Mouse (Mus musculus): ENCODE results near the gene Tmem204. TPM values are rescaled to one million over a fixed set of nuclear protein-coding genes. Genes with fewer than 3 reads are reported as not detected.

Gene Tmem204
- polyA plus RNA-seq, 2 experiments from 2014 or later, result 0.56 to 0.79 TPM

DNA sequence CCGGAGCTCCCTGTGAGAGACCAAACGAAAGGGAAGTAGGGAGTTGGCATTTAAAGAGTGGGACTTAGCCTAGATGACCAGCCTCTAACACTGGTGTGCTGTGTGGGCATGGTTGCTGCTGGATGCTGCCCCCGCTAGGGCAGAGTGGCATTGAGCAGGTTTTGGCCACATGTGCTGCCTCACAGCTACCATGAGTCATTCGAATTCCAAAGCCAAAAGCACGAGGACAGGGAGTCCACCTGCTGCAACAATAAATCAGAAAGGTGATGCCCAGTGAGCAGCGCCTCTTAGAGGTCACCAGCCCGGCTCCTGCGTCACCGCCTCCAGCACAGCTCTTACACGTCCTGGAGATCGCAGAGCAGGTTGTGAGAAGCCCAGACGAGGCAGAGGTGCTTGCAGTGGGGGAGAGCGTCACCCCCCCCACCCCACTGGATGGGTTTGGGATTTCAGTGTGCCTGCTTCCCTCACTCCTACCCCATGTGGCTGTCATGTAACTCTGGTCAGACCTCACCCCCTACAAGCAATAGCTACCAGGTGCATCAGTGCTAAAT lies 1.5 kb upstream of the Tmem204 start:
- ATAC-seq, result no peak

DNA sequence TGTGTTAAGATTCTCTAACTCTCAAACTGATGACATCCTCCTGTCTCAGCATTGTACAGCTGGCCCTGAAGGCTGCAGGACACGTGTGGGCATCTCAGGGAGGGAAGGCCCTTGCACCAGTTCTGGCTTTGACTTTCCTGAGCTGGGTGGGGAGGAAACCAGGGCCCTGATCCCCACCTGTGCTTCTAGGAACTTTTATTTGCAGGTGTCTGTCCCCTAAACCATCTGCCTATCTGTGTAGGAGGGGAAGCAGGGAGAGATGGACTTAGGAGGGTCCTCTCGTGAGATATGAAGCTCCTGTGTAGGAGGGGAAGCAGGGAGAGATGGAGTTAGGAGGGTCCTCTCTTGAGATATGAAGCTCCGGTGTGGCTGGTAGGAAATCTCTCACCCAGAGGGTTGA lies 504 bp downstream of the Tmem204 start:
- no peak for ATAC-seq

DNA sequence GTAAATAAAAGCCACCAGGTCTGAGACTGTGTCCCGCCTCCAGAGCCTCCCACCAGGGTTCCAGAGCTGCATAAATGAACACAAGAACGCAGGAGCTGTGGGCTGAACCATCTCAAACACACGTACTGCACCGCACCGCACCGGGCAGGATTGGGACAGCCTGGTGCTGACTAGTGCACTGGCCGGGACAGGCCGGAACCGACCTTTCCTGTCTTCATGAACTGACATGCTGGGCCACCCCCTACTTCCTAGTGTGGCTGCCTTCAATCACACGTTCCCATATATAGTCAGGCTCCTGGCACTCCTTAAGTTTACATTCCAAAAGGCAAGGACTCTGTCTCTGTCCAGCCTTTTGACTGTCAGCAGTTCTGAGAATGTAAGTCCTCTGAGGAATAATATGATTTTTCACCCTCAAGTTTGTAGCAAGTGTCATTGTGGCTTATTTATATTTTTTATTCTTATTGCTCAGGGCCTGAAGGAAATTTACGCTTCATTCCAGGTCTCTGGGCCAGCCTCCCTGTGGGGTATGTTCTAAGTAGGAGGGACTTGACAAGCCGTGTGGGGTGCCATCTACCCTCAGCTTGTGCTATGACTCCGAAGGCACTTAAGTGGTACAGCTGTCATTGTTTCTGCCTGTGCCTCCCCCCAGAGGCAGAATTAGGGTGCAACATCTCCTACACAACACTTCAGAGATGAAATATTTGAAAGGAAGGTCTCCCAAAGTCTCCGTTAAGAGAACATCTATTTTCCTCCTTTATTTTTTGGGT lies 1.1 kb downstream of the Tmem204 start:
- ATAC-seq, result no peak

DNA sequence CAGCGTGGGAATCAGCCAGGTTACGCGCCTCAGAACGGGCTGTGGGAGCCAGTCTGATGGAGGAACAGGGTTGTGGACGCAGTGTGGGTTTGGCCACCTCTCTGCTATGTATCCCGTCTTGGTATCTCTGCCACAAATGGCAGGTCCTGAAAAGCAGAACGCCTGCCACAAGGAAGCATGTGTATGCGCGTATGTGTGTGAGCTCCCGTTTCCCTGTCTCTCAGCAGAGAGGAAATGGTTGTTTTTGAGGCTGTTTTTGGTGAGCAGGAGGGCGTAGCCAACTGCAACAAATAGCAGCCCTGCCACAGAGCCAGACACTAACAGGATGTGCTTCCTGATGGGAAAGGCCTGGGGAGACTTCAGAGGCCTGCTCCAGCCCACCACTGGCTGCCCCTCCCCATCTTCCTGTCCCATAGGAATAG lies 2.4 kb downstream of the Tmem204 start:
- no peak for ATAC-seq

DNA sequence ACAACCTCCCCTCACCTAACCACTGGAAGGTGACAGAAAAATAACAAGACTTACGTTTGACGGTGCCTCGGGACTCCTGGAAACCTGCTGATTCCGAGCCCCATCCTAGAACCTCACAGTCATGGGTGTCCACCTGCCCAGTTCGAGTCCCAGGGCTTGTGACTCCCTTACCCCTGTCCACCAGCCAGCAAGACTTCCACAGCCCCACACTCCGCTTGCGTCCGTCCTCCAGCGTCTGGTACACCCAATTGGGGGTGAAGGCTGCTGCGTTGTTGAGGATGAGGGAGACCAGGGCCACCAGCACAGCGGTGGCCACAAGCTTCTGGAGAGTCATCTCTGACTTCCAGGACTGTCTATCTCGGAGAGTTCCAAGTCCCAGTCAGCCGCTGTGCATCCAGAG lies 3.2 kb downstream of the Tmem204 start:
- ATAC-seq, result no peak

DNA sequence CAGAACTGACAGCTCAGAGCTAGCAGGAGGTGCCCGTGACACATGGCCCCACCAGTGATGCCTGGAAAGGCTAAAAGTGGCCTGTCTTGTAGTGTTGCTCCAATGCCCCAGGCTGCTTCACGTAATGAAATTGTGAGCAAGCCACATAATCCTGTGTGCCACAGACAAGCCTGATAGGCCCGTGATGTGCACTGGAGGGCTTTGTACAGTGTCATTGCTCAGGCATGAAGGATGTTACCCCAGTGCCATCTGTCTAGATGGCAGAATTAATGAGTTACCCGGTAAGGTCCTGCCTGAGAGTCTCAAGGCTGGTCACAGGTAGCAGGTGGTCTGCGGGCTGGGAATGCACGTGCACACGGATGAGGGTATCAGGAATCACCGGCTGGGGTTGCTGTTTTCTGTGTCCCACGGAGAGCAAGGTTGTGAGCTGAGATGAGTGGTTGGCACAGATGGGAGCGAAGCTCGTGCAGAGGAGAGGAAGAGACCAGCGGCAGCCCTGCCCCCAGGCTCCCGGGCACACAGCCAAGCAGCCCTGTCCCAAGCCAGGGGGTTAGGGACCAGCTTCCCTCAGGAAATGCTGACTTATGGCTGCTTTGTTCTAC lies 5.5 kb downstream of the Tmem204 start:
- no peak for ATAC-seq

DNA sequence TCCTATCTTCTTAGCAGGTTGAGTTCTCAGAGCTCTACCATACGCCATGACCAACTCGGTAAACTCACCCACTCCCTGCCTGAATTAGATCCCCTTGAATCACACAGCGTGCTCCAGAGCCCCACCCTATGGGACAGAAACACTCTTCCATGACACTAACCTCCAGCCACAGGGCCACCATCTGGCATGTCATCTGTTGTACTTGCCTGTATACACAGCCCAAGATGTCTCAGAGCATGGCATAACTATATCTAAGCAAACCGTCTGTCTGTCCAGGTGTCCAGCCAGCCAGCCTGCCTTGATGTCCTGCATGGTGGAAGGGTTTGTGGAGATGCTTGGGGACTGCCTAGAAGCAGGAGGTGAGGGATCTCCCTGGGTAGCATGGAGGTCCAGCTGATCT lies 6.5 kb downstream of the Tmem204 start:
- no peak for ATAC-seq

DNA sequence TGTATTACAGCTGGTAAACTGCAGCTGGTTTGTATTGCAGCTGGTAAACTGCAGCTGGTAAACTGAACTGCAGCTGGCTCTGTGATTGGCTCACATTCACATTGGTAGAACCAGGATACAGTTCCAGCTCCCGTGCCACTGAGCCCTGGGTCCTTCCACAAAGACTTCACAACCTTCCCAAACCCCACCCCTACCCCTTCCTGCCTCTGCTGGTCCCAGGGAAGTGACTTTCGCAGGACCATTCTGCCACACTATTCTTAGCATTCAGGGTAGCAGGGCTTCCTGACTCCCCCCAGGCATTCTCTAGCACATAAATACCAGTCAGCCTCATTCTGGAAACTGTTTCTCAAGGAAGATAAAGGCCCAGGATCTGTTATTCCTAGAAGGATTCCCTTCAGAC lies 14.7 kb downstream of the Tmem204 start:
- ATAC-seq, result no peak

DNA sequence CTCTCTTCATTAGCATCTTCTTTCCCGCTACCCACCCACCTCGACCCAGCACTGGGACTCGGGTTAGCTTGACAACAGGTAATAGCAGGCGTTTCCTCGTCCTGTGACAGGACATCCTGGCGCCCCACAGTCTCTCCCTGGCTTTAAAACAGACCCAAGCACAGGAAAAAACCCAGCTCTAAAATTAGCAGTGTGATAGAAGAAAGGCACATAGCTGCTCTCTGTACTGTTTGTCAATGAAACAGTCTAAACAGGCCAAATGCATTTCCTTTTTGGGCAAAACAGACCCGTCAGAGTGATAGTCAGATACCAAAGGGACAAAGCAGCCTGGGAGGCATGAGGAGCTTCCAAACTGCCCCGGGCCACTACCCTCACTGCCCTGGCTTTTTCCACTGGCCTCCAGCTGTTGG lies 15.9 kb downstream of the Tmem204 start:
- no peak for ATAC-seq

DNA sequence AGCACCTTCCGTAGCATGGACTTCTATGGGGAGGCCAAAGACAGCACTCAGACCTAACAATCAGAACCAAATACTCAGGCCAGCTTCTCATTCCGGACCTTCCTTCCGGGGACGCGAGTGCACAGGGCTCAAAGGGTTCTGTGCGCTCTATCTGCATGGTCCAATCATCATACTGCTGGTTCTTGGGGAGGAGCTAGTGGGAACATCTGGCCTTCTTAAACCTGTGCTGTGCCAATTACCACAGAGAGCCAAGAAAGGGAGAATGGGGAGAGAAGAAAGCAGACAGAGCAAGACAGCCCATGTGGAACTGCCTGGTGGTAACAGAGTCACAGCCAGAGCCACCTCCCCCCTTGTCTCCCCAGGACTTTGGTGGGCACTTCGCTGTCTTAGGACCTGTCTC lies 16.8 kb downstream of the Tmem204 start:
- ATAC-seq, result no peak

DNA sequence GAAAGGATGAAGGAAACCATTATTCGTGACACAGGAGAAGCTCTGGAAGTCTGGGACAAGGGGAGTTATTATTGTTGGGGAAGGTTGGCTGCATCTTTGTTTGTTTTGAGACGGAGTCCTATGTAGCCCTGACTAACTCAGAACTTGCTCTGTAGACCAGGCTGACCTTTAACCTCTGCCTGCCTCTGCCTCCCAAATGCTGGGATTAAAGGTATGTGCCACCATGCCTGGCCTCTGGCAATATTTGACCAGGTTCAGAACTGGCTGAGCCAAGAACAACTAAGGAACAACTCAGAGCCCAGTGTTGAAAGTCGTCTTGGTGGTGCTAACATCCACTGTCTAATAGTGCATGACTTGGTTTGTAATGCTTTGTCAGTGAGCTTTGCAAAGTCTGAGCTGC lies 18.2 kb downstream of the Tmem204 start:
- no peak for ATAC-seq

DNA sequence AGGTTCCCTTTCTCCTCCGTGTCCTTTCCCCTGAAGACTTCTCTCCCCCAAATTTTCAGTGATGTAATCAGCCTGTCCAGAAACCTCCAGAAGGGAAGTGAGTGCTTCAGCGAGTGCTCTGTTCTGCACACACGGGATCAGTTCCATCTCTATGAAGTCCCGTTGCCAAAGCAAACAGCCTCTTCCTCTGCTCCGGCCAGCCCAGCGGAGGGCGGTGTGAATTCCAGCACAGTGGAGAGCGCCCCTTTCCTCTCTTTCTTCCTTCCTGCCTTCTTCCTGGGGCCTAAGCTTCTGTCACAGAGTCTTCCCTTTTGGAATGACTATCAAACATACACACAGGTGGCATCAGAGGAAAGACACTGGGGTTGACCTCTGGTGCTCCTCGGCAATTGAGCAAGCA lies 19.0 kb downstream of the Tmem204 start:
- ATAC-seq, result no peak

DNA sequence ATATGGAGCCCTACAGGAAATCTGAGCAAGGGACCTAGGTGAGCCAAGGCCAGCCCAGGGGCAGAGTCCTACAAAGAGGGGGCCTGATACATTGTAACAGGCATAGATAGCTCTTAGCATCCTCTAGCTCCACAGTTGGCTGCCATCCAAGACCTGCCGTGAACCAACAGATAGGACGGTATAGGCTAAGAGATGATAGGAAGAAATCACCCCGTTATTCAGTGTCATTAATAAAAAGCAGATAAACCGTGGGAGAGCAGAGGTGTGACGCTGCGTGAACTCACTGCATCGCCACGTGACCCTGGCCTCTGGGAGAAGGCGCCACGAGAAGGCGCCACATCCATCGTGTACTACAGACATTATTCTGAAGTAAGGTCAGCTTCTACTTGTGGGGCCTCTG lies 19.5 kb downstream of the Tmem204 start:
- ATAC-seq, result no peak

DNA sequence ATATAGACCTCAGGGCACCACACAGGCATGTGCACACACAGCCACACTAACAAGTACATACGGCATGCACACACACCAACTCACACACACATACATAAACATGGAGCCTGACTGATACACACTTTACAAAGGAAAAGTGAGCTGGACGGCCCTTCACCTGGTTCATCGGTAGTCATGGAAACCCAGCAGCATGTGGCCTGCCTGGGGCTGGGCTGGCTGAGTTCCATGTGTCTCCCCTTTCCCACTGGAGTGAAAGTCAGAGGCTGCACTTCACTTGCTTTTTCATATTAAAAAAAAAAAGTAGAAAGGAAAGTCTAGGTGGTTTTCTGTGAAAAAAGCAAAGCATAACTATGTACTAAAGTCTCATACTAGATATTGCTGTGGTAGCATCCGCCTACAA lies 20.1 kb downstream of the Tmem204 start:
- no peak for ATAC-seq

DNA sequence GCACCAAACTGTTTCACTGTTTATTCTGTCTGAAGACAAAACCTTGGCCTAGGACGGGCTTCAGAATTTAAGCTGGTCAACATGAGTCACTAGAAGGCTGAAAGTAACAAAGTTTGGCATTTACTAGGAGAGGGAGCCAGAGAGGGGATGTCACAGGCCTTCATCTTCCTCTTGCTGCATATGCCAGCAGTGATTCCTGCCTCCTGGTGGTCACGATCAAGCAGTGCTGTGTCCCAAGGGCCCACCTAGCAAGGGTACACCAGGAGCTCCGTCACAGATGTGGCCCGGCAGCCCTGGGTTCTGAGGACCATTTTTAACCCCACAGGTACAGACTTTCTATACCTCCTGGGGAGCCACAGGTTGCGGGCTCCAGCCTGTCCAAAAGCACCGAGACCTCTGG lies 26.4 kb downstream of the Tmem204 start:
- no peak for ATAC-seq

DNA sequence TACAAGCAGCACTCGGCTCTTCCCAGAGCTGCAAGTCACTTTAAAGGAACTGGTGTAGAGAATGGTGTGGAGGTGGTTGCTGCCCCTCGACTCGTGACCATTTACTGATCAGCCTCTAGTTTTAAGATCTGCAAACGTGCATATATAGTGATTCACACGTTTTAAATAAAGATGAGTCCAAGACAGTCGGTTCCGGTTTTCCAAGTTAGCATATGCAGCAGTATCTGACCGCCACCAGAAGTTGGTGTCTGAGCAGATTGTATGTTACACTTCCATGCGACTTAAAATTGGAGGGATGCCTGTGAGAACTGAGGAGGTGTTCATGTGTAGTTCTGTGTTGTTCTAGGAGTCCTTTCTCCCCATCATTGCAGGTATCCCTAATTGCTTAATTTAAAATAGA lies 30.1 kb downstream of the Tmem204 start:
- no peak for ATAC-seq

DNA sequence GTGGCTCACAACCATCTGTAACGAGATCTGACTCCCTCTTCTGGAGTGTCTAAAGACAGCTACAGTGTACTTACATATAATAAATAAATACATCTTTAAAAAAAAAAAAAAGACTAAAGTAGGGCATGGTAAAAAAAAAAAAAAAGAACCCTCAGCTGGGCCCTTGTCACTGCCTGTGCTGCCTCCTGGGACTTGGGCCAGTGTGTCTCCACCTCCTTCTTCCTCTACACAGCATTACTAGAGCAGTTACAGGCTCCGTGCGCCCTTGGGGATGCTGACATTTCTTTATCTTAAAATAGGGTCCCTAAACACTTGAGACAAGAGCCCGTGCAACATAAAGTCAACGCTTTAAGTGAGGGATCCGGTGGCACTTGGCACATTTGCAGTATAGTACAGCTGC lies 36.2 kb downstream of the Tmem204 start:
- no peak for ATAC-seq

DNA sequence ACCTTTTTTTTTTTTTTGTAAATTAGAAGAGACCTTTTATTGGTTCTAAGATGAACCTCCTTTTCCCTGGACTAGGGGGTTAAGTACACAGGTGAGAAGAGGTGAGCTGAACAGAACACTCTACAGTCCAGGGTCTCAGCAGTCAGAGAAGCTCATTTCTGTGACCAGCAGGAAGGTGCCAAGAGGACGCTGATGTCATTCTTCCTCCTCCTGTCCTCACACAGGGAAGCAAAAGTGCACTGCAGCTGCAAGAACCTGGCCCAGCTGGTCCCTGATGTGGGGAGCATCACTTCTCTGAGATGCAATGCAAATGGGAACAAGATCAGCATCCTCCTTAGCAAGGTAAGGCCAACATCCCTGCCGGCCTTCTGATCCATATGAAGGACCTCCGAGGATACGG lies 38.1 kb downstream of the Tmem204 start:
- no peak for ATAC-seq

DNA sequence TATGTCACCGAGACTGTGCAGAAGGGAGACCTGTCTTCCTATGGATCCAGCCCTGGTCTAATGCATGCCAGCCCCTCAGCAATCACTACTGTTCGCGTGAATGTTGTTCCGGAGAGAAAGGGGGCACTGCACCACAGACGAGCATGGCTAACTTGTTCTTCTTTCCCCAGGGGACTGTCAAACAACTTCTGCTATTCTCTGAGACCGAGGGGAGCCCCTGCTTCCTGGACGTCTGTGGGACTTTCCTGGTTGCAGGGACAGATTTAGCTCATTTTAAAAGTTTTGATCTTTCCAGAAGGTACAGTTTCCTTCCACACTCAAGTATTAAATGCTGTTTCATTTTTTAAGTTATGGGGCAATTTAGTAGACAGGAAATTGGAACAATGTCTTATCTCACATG lies 38.5 kb downstream of the Tmem204 start:
- ATAC-seq, result no peak

DNA sequence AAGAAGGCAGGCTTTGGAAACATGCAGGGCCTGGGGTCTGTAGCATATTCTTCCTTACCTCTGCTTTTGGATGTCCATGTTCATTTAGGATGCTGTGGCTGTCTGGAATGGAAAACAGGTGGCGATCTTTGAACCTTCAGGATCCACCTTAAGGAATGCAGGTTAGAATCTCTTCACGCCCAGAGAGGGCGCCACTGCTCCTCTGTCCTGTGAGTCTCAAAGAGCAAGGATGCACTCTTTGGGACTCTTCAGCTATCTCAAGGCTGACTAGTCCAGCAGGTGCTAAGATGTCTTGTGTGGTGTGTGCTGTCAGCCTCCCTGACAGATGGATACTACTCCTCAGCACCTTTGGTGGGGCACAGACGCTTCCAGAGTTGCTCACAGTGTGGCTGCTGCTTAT lies 47.2 kb downstream of the Tmem204 start:
- ATAC-seq, result no peak

DNA sequence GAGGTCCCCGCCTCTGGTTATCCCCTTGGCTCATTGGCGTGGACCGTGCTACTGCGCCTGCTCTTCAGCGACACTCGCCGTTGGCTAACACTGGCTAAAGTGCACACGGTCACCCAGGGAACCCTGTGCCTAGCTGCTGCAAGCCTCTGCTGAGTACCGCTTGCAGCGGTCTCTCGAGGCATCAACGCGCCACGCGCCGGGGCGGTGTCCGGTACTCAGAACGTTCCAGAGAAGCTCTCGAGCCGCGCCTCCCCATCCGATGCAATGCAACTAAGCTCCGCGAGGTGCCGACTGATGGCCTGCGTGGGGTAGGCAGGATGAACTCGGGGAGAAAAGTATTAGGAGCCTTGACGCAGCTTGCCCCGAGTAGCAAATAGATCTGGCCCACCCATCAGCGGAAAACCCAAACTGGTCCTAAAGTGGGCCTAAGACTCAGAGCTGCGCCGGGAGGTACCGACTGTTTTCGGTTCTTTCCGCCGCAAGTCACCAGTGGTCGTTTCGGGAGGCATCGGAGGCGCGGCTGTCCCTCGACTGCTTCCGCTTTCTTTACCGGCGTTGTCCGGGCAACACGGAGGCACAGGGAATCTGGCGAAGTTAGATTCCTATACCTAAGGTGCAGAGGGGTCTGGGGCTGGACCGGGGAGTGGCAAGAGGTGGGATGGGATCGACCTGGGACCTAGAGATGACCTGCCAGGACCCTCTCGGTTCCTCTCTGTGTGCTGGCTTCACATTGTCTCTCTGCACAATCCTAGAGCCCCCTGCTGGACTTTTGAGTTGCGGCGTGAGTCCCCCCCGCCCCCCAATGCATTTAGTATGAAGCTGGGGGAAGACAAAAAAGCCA lies 66.9 kb downstream of the Tmem204 start:
- ATAC-seq, result peak; percentile 28

DNA sequence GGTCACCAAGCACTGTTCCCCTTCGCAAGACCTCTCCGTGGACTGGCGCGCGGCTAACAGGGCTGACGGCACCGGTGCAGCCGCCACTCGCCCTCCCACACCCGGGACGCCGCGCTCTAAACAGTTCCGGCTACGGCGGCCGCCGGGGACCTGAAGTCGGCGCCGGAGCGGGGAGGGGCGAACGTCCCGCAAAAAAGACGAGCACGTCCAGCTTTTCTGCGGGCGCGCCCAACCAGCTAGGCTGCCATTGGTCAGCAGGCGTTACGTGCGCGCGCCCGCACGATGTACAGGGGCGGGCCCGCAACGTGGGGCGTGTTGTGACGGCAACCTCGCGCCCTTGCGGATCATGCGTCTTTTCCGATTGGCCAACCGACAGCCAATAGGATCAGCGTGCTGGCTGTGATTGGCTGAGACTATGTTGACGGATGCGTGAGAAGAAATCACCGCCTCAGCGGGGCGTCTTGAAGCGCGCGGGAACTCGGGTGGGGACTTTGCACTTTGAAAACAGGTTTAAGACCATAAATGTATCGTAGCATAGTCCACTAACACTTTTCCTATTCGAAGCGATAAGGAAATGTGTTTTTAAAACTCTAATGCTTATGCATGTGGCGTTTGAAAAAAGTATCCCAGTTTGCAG lies 67.6 kb downstream of the Tmem204 start, which contains the start of the genes Cramp1l and Ift140:
Cramp1l (minus strand) TSS at position 134 of the 637 bp plus-strand sequence.
Ift140 (plus strand) TSS at position 431 of the 637 bp plus-strand sequence.
- peak; percentile 93 for ATAC-seq
